Mouse (Mus musculus) cerebellum, adult 2 months (tissue): ENCODE measurements at regions not wholly inside any gene's neighbourhood (a gene's known extent, or its start where the extent isn't known, plus 50 kb on each side); places are given as distances from the start of the nearest gene placed in this dataset.

Source experiments
- CTCF ChIP-seq: fragments of 200-500 bp; IDR thresholded peaks from 2 replicates; pipeline ENCODE4 v1.5.1; 2011; ENCODE audit warnings: low read depth, mild to moderate bottlenecking, control low read depth, low read length, moderate library complexity, borderline replicate concordance; ENCODE audit not compliant: insufficient read depth
- POLR2A ChIP-seq: fragments of 200-500 bp; IDR thresholded peaks from 2 replicates; pipeline ENCODE4 v1.6.1; 2011; ENCODE audit warnings: low read length, control low read depth, borderline replicate concordance; ENCODE audit not compliant: insufficient read depth

- TF ChIP-seq POLR2A (no peak), CTCF (no peak)
Measured at GRCm38 (mm10) chr15:38595820-38596219, 1170.5 kb downstream of the 4930447A16Rik start.
